In the genomic region with DNA sequence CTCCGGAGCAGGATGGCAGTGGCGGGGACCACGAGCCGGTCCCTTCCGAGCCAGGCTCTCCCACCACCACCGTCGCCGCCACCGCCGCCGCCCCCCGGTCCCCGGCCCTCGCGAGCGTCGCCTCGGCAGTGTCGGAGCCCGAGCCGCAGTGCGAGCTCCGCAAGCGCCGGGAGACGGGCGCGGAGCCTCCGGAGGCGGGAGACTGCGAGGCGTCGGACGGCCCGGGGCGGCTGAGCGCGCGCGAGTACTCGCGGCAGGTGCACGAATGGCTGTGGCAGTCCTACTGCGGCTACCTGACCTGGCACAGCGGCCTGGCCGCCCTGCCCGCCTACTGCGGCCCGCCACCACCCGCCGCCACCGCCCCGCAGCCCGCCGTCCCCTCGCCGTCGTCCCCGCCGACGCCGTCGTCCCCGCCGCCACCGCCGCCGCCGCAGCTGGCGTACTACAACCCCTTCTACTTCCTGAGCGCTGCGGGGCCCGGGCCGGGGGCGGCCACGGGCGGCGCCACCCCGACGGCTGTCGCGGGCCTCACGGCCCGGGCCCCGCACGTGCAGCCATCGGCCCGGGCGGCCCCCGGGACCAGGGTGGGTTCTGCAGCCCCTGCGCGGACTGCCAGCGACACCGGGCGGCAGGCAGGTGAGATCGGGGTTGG, we compare ENCODE assay signal across 8 mouse cellular contexts. TPM values are rescaled to one million over a fixed set of nuclear protein-coding genes. Genes with fewer than 3 reads are reported as not detected.
DNase-seq lines count a peak whose midpoint lies in the region; ATAC-seq and TF ChIP-seq lines count a peak whose summit lies in the region.

No protein-coding gene starts in this region.

- DNase-seq in adrenal gland, adult 18-20 months (ENCODE audit: low spot score in 2 of 2): peak; percentile 18 to 45
- no peak for DNase-seq in adrenal gland, adult 8-10 months
- peak; percentile 14 for DNase-seq in urinary bladder, postnatal 25 days (ENCODE audit: low spot score)
- DNase-seq in urinary bladder, postnatal 36 days (ENCODE audit: low spot score in 2 of 2): no peak
- peak; percentile 64 for DNase-seq in midbrain, embryonic 14.5 days
- DNase-seq in thymus, adult 2 months: peak; percentile 57

- H3K27me3 ChIP-seq in heart, embryonic 13.5 days (replicated peaks): no peaks in the 10 kb centered on the region
- no peaks in the 10 kb centered on the region for H3K27me3 ChIP-seq in limb, embryonic 13.5 days
- no peaks in the 10 kb centered on the region for H3K27me3 ChIP-seq in midbrain, embryonic 14.5 days (ENCODE audit: control insufficient read depth, insufficient read depth, low read length)
- no peaks in the 10 kb centered on the region for H3K27me3 ChIP-seq in thymus, adult 2 months (ENCODE audit: control insufficient read depth, insufficient read depth, low read length)

- peak; percentile 70 for ATAC-seq in heart, embryonic 13.5 days (ENCODE audit: extremely low read depth, insufficient number of reproducible peaks, low FRiP score, low TSS enrichment)
- ATAC-seq in limb, embryonic 13.5 days (ENCODE audit: low FRiP score, low read depth): peak; percentile 66
- peak; percentile 73 for ATAC-seq in midbrain, embryonic 14.5 days (ENCODE audit: low FRiP score, low TSS enrichment)

- peak overlapping the region; percentile 76 for H3K4me2 ChIP-seq in heart, embryonic 13.5 days
- peak overlapping the region; percentile 84 for H3K4me2 ChIP-seq in limb, embryonic 13.5 days (replicated peaks)
- peak overlapping the region; percentile 75 for H3K4me2 ChIP-seq in midbrain, embryonic 14.5 days (ENCODE audit: low read length)

- peaks cover 20% of the 10 kb centered on the region for H3K4me1 ChIP-seq in heart, embryonic 13.5 days
- peaks cover 9% of the 10 kb centered on the region for H3K4me1 ChIP-seq in limb, embryonic 13.5 days
- H3K4me1 ChIP-seq in midbrain, embryonic 14.5 days (ENCODE audit: control insufficient read depth, insufficient read depth, low read length): peaks cover 16% of the 10 kb centered on the region; the same call in 1 of the 2 replicates
- H3K4me1 ChIP-seq in thymus, adult 2 months (replicated peaks; ENCODE audit: control insufficient read depth, insufficient read depth, low read length): 0 out of 2 replicates have a peak, but pooled peaks cover 3% of the 10 kb centered on the region

- H3K27ac ChIP-seq in heart, embryonic 13.5 days (replicated peaks): peak overlapping the region; percentile 89
- peak overlapping the region; percentile 74; the same call in 1 of the 2 replicates for H3K27ac ChIP-seq in limb, embryonic 13.5 days
- H3K27ac ChIP-seq in midbrain, embryonic 14.5 days (replicated peaks; ENCODE audit: low read depth, low read length): peak overlapping the region; percentile 87
- no peak overlapping the region for H3K27ac ChIP-seq in thymus, adult 2 months (ENCODE audit: control insufficient read depth, insufficient read depth, low read length)

- no peaks in the 10 kb centered on the region for H3K9me3 ChIP-seq in heart, embryonic 13.5 days
- no peaks in the 10 kb centered on the region for H3K9me3 ChIP-seq in limb, embryonic 13.5 days
- H3K9me3 ChIP-seq in midbrain, embryonic 14.5 days (ENCODE audit: control insufficient read depth, low read length): no peaks in the 10 kb centered on the region

- TF ChIP-seq CTCF in thymus, adult 2 months (IDR thresholded peaks at IDR 0.05; ENCODE audit: borderline replicate concordance, control insufficient read depth, extremely low read depth, insufficient read depth, low read length, poor library complexity): no peak

- 1% methylated on average over 59 of the region's 96 CpGs for WGBS in heart, embryonic 13.5 days
- under 1% methylated on average over 60 of the region's 96 CpGs for WGBS in limb, embryonic 13.5 days
- WGBS in midbrain, embryonic 14.5 days: under 1% methylated on average over 94 of the region's 96 CpGs
- 1% methylated on average over 94 of the region's 96 CpGs for WGBS in thymus, adult 2 months

- H3K36me3 ChIP-seq in heart, embryonic 13.5 days: peaks cover 36% of the 10 kb centered on the region
- H3K36me3 ChIP-seq in limb, embryonic 13.5 days: peaks cover 30% of the 10 kb centered on the region
- peaks cover 32% of the 10 kb centered on the region for H3K36me3 ChIP-seq in midbrain, embryonic 14.5 days (ENCODE audit: control insufficient read depth, insufficient read depth, low read length)
- H3K36me3 ChIP-seq in thymus, adult 2 months (ENCODE audit: control insufficient read depth, insufficient read depth, low read length): peaks cover 18% of the 10 kb centered on the region

- TF ChIP-seq POLR2A in thymus, adult 2 months (IDR thresholded peaks at IDR 0.05; ENCODE audit: control insufficient read depth, extremely low read depth, insufficient read depth, low read length, poor library complexity): no peak

- peak overlapping the region; percentile 97 for H3K4me3 ChIP-seq in heart, embryonic 13.5 days
- H3K4me3 ChIP-seq in limb, embryonic 13.5 days: peak overlapping the region; percentile 93
- H3K4me3 ChIP-seq in midbrain, embryonic 14.5 days (replicated peaks; ENCODE audit: low read depth, low read length): peak overlapping the region; percentile 96
- H3K4me3 ChIP-seq in thymus, adult 2 months (ENCODE audit: control insufficient read depth, insufficient read depth, low read length): peak overlapping the region; percentile 68

- H3K9ac ChIP-seq in heart, embryonic 13.5 days: peak overlapping the region; percentile 97
- peak overlapping the region; percentile 90 for H3K9ac ChIP-seq in limb, embryonic 13.5 days
- H3K9ac ChIP-seq in midbrain, embryonic 14.5 days (replicated peaks; ENCODE audit: low read length): peak overlapping the region; percentile 85

RNA-seq across cellular contexts. Expression of a gene that starts 0.4 kb away (rescaled TPM):
- 10 to 100 TPM; 48.5 to 49.6 TPM for total RNA-seq in adrenal gland, adult 18-20 months (2021)
- total RNA-seq in adrenal gland, adult 8-10 months (2022): 10 to 100 TPM; 47.2 to 57.8 (median 53.3) TPM
- polyA plus RNA-seq in heart, embryonic 13.5 days (2015; fragmentation: Nextera tagmentation; extraction: Ambion mirVana): 7.6 and 9.5 TPM in 2 replicates
- polyA plus RNA-seq in limb, embryonic 13.5 days (2015; fragmentation: Nextera tagmentation; extraction: Ambion mirVana): 11.6 and 11.8 TPM in 2 replicates
- 19.2 and 27.0 TPM in 2 replicates for polyA plus RNA-seq in midbrain, embryonic 14.5 days (2014; fragmentation: Nextera tagmentation; extraction: Ambion mirVana)
- polyA plus RNA-seq in thymus, adult 2 months (2012; rRNA removed): 16.0 and 24.9 TPM in 2 replicates

RNA-seq across cellular contexts. Expression of a gene that starts 58.0 kb away (rescaled TPM):
- 10 to 100 TPM; 51.0 to 58.3 TPM for total RNA-seq in adrenal gland, adult 18-20 months (2021)
- 10 to 100 TPM; 45.2 to 67.6 (median 53.9) TPM for total RNA-seq in adrenal gland, adult 8-10 months (2022)
- 12.7 and 13.2 TPM in 2 replicates for polyA plus RNA-seq in heart, embryonic 13.5 days (2015; fragmentation: Nextera tagmentation; extraction: Ambion mirVana)
- polyA plus RNA-seq in limb, embryonic 13.5 days (2015; fragmentation: Nextera tagmentation; extraction: Ambion mirVana): 24.0 and 24.9 TPM in 2 replicates
- 30.2 and 30.4 TPM in 2 replicates for polyA plus RNA-seq in midbrain, embryonic 14.5 days (2014; fragmentation: Nextera tagmentation; extraction: Ambion mirVana)
- polyA plus RNA-seq in thymus, adult 2 months (2012; rRNA removed): 164 and 182 TPM in 2 replicates

Comparison
In these comparisons a context has a peak if more than half of its experiments do, and no peak if none do; other contexts are left out.
1. DNase-seq: peak in adrenal gland, adult 18-20 months (2 of 2), urinary bladder, postnatal 25 days (single experiment), midbrain, embryonic 14.5 days (single experiment) and thymus, adult 2 months (single experiment); none in adrenal gland, adult 8-10 months (single experiment) and urinary bladder, postnatal 36 days (0 of 2).
2. Peak in every context shown above with its lines, with median percentiles within 50 percentile points of each other: ATAC-seq, H3K4me2 ChIP-seq, H3K4me3 ChIP-seq and H3K9ac ChIP-seq.